In the genomic region with DNA sequence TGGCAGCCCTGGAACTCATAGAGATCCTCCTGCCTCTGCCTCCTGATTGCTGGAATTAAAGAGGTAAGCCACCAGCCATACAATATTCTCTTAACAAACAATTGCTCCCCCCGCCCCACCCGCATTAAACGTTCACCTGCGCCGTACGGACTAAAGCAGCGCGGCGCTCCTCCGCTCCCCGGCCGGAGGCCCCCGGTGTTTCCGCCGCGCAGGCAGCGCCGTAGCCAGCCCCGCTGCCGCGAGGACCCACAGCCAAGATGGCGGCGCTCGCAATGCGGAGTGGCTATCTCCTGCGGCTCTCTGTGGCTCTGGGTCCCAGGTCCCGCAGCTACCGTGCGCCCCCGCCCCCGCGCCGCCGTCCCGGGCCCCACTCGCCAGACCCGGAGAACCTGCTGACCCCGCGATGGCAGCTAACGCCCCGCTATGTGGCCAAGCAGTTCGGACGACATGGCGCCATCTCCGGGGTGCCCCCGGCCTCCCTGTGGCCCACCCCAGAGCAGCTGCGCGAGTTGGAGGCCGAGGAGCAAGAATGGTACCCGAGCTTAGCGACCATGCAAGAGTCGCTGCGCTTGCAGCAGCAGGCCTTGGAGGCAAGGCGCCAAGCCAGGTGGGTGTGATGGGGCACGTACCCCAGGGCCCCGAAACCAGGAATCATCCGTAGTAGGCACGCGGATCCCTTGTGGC, we compare ENCODE assay signal across 8 mouse cellular contexts. TPM values are rescaled to one million over a fixed set of nuclear protein-coding genes. Genes with fewer than 3 reads are reported as not detected.
DNase-seq lines count a peak whose midpoint lies in the region; ATAC-seq and TF ChIP-seq lines count a peak whose summit lies in the region.

No protein-coding gene starts in this region.

- peak overlapping the region; percentile 66 for H3K4me2 ChIP-seq in forebrain, postnatal 0 days (ENCODE audit: low read depth)
- H3K4me2 ChIP-seq in lung, embryonic 15.5 days, result peak overlapping the region; percentile 63

- under 1% methylated on average over 59 of the region's 59 CpGs for WGBS in cerebellum, adult 2 months
- WGBS in forebrain, postnatal 0 days, result 1% methylated on average over 58 of the region's 59 CpGs
- WGBS in lung, embryonic 15.5 days, result under 1% methylated on average over 59 of the region's 59 CpGs

- peak overlapping the region; percentile 95 for H3K9ac ChIP-seq in forebrain, postnatal 0 days
- H3K9ac ChIP-seq in lung, embryonic 15.5 days, result peak overlapping the region; percentile 90

- no peaks in the 10 kb centered on the region for H3K27me3 ChIP-seq in G1E (ENCODE audit: insufficient read depth, low read length)
- no peaks in the 10 kb centered on the region for H3K27me3 ChIP-seq in cerebellum, adult 2 months (ENCODE audit: control insufficient read depth, insufficient read depth, low read length)
- no peaks in the 10 kb centered on the region for H3K27me3 ChIP-seq in forebrain, postnatal 0 days (ENCODE audit: insufficient read depth, low read length)
- no peaks in the 10 kb centered on the region for H3K27me3 ChIP-seq in lung, embryonic 15.5 days

- H3K27ac ChIP-seq in cerebellum, adult 2 months (ENCODE audit: insufficient read depth, low read length), result peak overlapping the region; percentile 90
- H3K27ac ChIP-seq in forebrain, postnatal 0 days (ENCODE audit: low read depth, low read length), result peak overlapping the region; percentile 98
- H3K27ac ChIP-seq in layer of hippocampus, adult 2 months, result peak overlapping the region; percentile 98
- H3K27ac ChIP-seq in lung, embryonic 15.5 days, result peak overlapping the region; percentile 89

- peak; percentile 57 for DNase-seq in G1E (ENCODE audit: low spot score)
- DNase-seq in cerebellum, adult 2 months, result peak; percentile 85 to 88
- DNase-seq in forebrain, postnatal 0 days, result peak; percentile 90
- peak; percentile 83 to 88 for DNase-seq in heart, postnatal 36 days
- DNase-seq in layer of hippocampus, adult 2 months (ENCODE audit: low spot score in 2 of 2), result peak in 1 of 2 experiments; percentile 78
- peak; percentile 66 to 69 for DNase-seq in thymus, adult 18-20 months

- peaks cover 50% of the 10 kb centered on the region for H3K36me3 ChIP-seq in G1E (replicated peaks)
- peaks cover 32% of the 10 kb centered on the region for H3K36me3 ChIP-seq in forebrain, postnatal 0 days (ENCODE audit: insufficient read depth)
- peaks cover 34% of the 10 kb centered on the region for H3K36me3 ChIP-seq in lung, embryonic 15.5 days

- peaks cover 51% of the 10 kb centered on the region for H3K4me1 ChIP-seq in G1E (ENCODE audit: insufficient read depth, low read depth, low read length)
- H3K4me1 ChIP-seq in cerebellum, adult 2 months (ENCODE audit: control insufficient read depth, insufficient read depth, low read length), result peaks cover 24% of the 10 kb centered on the region
- H3K4me1 ChIP-seq in forebrain, postnatal 0 days (ENCODE audit: insufficient read depth), result peaks cover 14% of the 10 kb centered on the region
- H3K4me1 ChIP-seq in lung, embryonic 15.5 days, result peaks cover 35% of the 10 kb centered on the region

- TF ChIP-seq CTCF in G1E (IDR thresholded peaks at IDR 0.05; ENCODE audit: low read depth, low read length), result no peak
- no peak for TF ChIP-seq CTCF in cerebellum, adult 2 months (IDR thresholded peaks at IDR 0.05; ENCODE audit: borderline replicate concordance, insufficient read depth, low read depth, low read length)
- no peak for TF ChIP-seq CTCF in forebrain, postnatal 0 days (IDR thresholded peaks at IDR 0.05; ENCODE audit: low read depth)
- TF ChIP-seq CTCF in layer of hippocampus, adult 2 months (conservative IDR thresholded peaks at IDR 0.05), result no peak

- intact Hi-C loops in heart, postnatal 36 days (cut with DNase I), result no loop called here

- ATAC-seq in G1E (ENCODE audit: extremely low read depth, insufficient number of reproducible peaks, low FRiP score, poor library complexity, severe bottlenecking), result peak; percentile 28; the same call in 1 of the 2 replicates
- peak; percentile 78 for ATAC-seq in forebrain, postnatal 0 days
- ATAC-seq in lung, embryonic 15.5 days (ENCODE audit: borderline replicate concordance, extremely low read depth, low FRiP score, low TSS enrichment), result peak; percentile 79
- peak; percentile 68 for ATAC-seq in neutrophil, adult 5-6 weeks (ENCODE audit: extremely low read depth, insufficient number of reproducible peaks, low FRiP score, poor library complexity, severe bottlenecking)

- peak; percentile 69 for TF ChIP-seq POLR2A in cerebellum, adult 2 months (IDR thresholded peaks at IDR 0.05; ENCODE audit: borderline replicate concordance, insufficient read depth, low read length)

- H3K4me3 ChIP-seq in G1E (ENCODE audit: low read depth, low read length), result peak overlapping the region; percentile 98
- H3K4me3 ChIP-seq in cerebellum, adult 2 months (replicated peaks; ENCODE audit: insufficient read depth, low read depth, low read length), result peak overlapping the region; percentile 66
- peak overlapping the region; percentile 97 for H3K4me3 ChIP-seq in forebrain, postnatal 0 days (ENCODE audit: low read depth, low read length)
- peak overlapping the region; percentile 87 for H3K4me3 ChIP-seq in layer of hippocampus, adult 2 months
- peak overlapping the region; percentile 70 for H3K4me3 ChIP-seq in lung, embryonic 15.5 days

- no peaks in the 10 kb centered on the region for H3K9me3 ChIP-seq in G1E (replicated peaks)
- H3K9me3 ChIP-seq in forebrain, postnatal 0 days (ENCODE audit: low read length), result no peaks in the 10 kb centered on the region
- no peaks in the 10 kb centered on the region for H3K9me3 ChIP-seq in lung, embryonic 15.5 days

RNA-seq across cellular contexts. Expression of a gene that starts 0.9 kb away (rescaled TPM):
- total RNA-seq in G1E (2014; fragmentation: Nextera tagmentation) (10.0 and 13.0 TPM in 2 replicates), G1E (2017) (20.4 and 20.9 TPM in 2 replicates)
- polyA plus RNA-seq in G1E (2012), result 79.7 and 93.0 TPM in 2 replicates
- 45.3 and 45.5 TPM in 2 replicates for polyA plus RNA-seq in cerebellum, adult 2 months (2012; rRNA removed)
- 24.7 and 28.7 TPM in 2 replicates for total RNA-seq in forebrain, postnatal 0 days (2014; rRNA removed)
- 36.7 and 40.8 TPM in 2 replicates for polyA plus RNA-seq in forebrain, postnatal 0 days (2015; fragmentation: Nextera tagmentation; extraction: Ambion mirVana)
- 10 to 100 TPM; 28.5 to 29.5 TPM for total RNA-seq in heart, postnatal 36 days (2021)
- 10 to 100 TPM; 23.3 to 26.1 TPM for total RNA-seq in layer of hippocampus, adult 2 months (2021)
- polyA plus RNA-seq in lung, embryonic 15.5 days (2015; fragmentation: Nextera tagmentation; extraction: Ambion mirVana), result 43.4 and 47.0 TPM in 2 replicates
- total RNA-seq in neutrophil, adult 5-6 weeks (2017), result 14.1 and 16.7 TPM in 2 replicates

RNA-seq across cellular contexts. Expression of a gene that starts 8.3 kb away (rescaled TPM):
- total RNA-seq in G1E (2014; fragmentation: Nextera tagmentation) (116 and 121 TPM in 2 replicates), G1E (2017) (38.7 and 39.2 TPM in 2 replicates)
- polyA plus RNA-seq in G1E (2012), result 414 and 672 TPM in 2 replicates
- polyA plus RNA-seq in cerebellum, adult 2 months (2012; rRNA removed), result 117 and 120 TPM in 2 replicates
- 32.2 and 55.3 TPM in 2 replicates for total RNA-seq in forebrain, postnatal 0 days (2014; rRNA removed)
- 63.5 and 77.4 TPM in 2 replicates for polyA plus RNA-seq in forebrain, postnatal 0 days (2015; fragmentation: Nextera tagmentation; extraction: Ambion mirVana)
- 10 to 100 TPM; 84.0 to 87.4 TPM for total RNA-seq in heart, postnatal 36 days (2021)
- 10 to 100 TPM; 63.4 to 75.9 TPM for total RNA-seq in layer of hippocampus, adult 2 months (2021)
- polyA plus RNA-seq in lung, embryonic 15.5 days (2015; fragmentation: Nextera tagmentation; extraction: Ambion mirVana), result 112 and 127 TPM in 2 replicates
- 46.6 and 57.8 TPM in 2 replicates for total RNA-seq in neutrophil, adult 5-6 weeks (2017)

RNA-seq across cellular contexts. Expression of a gene that starts 9.6 kb away (rescaled TPM):
- 7.1 and 7.7 TPM in 2 replicates for total RNA-seq in G1E (2014; fragmentation: Nextera tagmentation)
- 1.8 and 2.2 TPM in 2 replicates for total RNA-seq in G1E (2017)
- polyA plus RNA-seq in G1E (2012), result 1.4 and 2.1 TPM in 2 replicates
- polyA plus RNA-seq in cerebellum, adult 2 months (2012; rRNA removed), result 16.1 and 16.2 TPM in 2 replicates
- 4.7 and 6.9 TPM in 2 replicates for total RNA-seq in forebrain, postnatal 0 days (2014; rRNA removed)
- 8.2 and 10.0 TPM in 2 replicates for polyA plus RNA-seq in forebrain, postnatal 0 days (2015; fragmentation: Nextera tagmentation; extraction: Ambion mirVana)
- total RNA-seq in heart, postnatal 36 days (2021), result 1 to 10 TPM; 9.3 to 9.9 TPM
- total RNA-seq in layer of hippocampus, adult 2 months (2021), result 10 to 100 TPM; 11.9 TPM
- polyA plus RNA-seq in lung, embryonic 15.5 days (2015; fragmentation: Nextera tagmentation; extraction: Ambion mirVana), result 6.0 and 6.3 TPM in 2 replicates
- 4.5 and 5.5 TPM in 2 replicates for total RNA-seq in neutrophil, adult 5-6 weeks (2017)

RNA-seq across cellular contexts. Expression of a gene that starts 14.6 kb away (rescaled TPM):
- total RNA-seq in G1E (2014; fragmentation: Nextera tagmentation) (406 and 435 TPM in 2 replicates), G1E (2017) (831 and 954 TPM in 2 replicates)
- 248 and 253 TPM in 2 replicates for polyA plus RNA-seq in G1E (2012)
- 343 and 394 TPM in 2 replicates for polyA plus RNA-seq in cerebellum, adult 2 months (2012; rRNA removed)
- 470 and 505 TPM in 2 replicates for total RNA-seq in forebrain, postnatal 0 days (2014; rRNA removed)
- 354 and 405 TPM in 2 replicates for polyA plus RNA-seq in forebrain, postnatal 0 days (2015; fragmentation: Nextera tagmentation; extraction: Ambion mirVana)
- 100 to 1,000 TPM; 337 to 380 TPM for total RNA-seq in heart, postnatal 36 days (2021)
- 100 to 1,000 TPM; 457 to 504 TPM for total RNA-seq in layer of hippocampus, adult 2 months (2021)
- 1,037 and 1,080 TPM in 2 replicates for polyA plus RNA-seq in lung, embryonic 15.5 days (2015; fragmentation: Nextera tagmentation; extraction: Ambion mirVana)
- 690 and 751 TPM in 2 replicates for total RNA-seq in neutrophil, adult 5-6 weeks (2017)

RNA-seq across cellular contexts. Expression of a gene that starts 24.6 kb away (rescaled TPM):
- total RNA-seq in G1E (2014; fragmentation: Nextera tagmentation) (35.3 and 39.6 TPM in 2 replicates), G1E (2017) (182 and 203 TPM in 2 replicates)
- polyA plus RNA-seq in G1E (2012), result 138 and 152 TPM in 2 replicates
- polyA plus RNA-seq in cerebellum, adult 2 months (2012; rRNA removed), result 69.9 and 72.0 TPM in 2 replicates
- 77.1 and 91.2 TPM in 2 replicates for total RNA-seq in forebrain, postnatal 0 days (2014; rRNA removed)
- 100 and 103 TPM in 2 replicates for polyA plus RNA-seq in forebrain, postnatal 0 days (2015; fragmentation: Nextera tagmentation; extraction: Ambion mirVana)
- 10 to 100 TPM; 23.1 TPM for total RNA-seq in heart, postnatal 36 days (2021)
- 10 to 100 TPM; 49.7 to 58.0 TPM for total RNA-seq in layer of hippocampus, adult 2 months (2021)
- polyA plus RNA-seq in lung, embryonic 15.5 days (2015; fragmentation: Nextera tagmentation; extraction: Ambion mirVana), result 96.9 and 98.9 TPM in 2 replicates
- 50.7 and 56.2 TPM in 2 replicates for total RNA-seq in neutrophil, adult 5-6 weeks (2017)

Comparison
In these comparisons a context has a peak if more than half of its experiments do, and no peak if none do; other contexts are left out.
1. ATAC-seq: peak in every context shown above with its lines; median percentile 79 in lung, embryonic 15.5 days; 78 in forebrain, postnatal 0 days; 68 in neutrophil, adult 5-6 weeks; 28 in G1E.